Mouse (Mus musculus): ENCODE measurements around the gene Inpp5e. TPM values are rescaled to one million over a fixed set of nuclear protein-coding genes. Genes with fewer than 3 reads are reported as not detected.
"Not testable (repeated sequence)": the region's sequence is repeated elsewhere in the genome, so short reads cannot be mapped to it uniquely, and the experiment has no call there.

The Inpp5e gene
- total RNA-seq, 2 experiments from 2014 or later = 4.0 to 4.5 TPM

GRCm38 (mm10) chr2:26423086-26423485 lies 14.1 kb upstream of the Inpp5e start:
- ATAC-seq (replicated peaks; ENCODE audit: low FRiP score, poor library complexity, severe bottlenecking) = no peak

DNA sequence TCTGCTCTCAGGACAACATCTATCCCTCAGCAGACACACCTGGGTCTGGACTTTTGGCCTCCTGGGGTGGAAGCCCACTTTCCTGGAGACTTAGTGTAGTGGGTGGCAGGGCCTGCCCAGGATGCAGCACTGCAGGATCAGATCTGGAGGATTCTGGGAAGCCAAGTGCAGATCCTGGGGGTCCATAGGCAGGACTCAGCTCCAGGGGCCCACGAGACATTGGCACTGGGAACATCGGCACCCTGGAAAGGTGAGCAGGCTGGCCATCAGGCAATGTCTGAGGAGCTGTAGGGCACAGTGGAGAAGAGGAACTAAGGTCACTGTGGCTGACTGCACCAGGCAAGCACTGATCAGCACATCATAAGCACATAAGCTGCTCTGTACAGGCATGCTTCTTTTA lies 13.0 kb upstream of the Inpp5e start:
- no peak for ATAC-seq (replicated peaks; ENCODE audit: low FRiP score, poor library complexity, severe bottlenecking)

DNA sequence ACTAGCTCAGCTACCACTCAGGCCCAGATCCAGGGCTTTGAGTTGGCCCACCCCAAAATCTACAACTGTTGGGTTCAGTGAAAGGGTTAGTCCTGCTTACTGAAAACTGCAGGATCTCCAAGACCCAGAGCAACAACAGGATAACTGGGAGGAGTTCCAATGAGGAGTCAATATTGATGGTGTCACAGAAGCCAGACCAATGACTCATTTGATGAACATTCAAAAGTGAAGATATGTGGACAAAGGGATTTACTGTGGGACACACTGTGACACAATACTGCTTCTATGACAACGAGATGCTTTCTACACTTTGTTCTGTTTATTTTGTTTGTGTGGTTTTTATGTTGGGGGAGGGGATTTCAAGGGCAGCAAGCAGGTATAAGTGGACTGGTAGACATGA lies 9.1 kb upstream of the Inpp5e start:
- ATAC-seq (replicated peaks; ENCODE audit: low FRiP score, poor library complexity, severe bottlenecking) = no peak

GRCm38 (mm10) chr2:26417066-26417465 lies 8.1 kb upstream of the Inpp5e start:
- ATAC-seq (replicated peaks; ENCODE audit: low FRiP score, poor library complexity, severe bottlenecking) = no peak

- no peak for ATAC-seq (replicated peaks; ENCODE audit: low FRiP score, poor library complexity, severe bottlenecking)
These were observed 2.0 kb upstream of the Inpp5e start for GRCm38 (mm10) chr2:26410931-26411411.

DNA sequence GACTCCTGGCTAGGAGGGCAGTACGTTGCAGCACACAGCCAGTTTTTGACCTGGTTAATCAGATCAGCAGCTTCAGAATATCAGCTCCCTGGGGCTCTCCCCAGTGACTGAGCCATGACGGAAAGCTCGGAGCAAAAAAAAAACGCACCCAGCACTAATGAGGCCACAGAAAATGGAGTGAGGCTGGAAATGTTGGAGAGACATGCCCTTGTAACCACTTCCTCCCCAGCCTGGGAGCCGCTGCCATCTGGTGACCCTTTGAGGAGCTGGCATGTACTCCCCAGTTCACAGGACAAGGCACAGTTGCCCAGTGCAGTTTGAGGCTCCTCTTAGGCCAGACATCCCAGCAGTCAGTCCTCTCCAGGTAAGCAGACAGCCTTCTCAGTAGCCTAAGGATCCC lies 1.1 kb upstream of the Inpp5e start:
- no peak for ATAC-seq (replicated peaks; ENCODE audit: low FRiP score, poor library complexity, severe bottlenecking)

DNA sequence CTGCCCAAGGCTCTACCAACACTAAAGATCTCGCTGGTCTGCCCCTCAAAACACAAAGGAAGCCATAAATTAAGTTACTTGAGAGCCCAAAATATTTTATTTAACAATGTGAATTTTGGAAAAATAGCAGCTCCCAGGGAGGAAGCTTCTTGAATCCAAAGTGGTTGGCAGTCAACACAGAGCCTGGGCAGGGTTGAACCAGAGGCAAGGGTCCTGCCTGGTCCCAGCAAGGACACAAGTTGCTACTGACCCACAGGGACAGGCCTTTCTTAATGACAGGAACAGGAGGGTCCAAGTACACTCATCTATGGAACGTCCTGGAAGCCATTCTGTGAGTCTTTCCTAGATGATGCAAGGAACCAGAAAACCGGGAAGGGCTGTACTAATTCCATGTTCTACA lies 359 bp upstream of the Inpp5e start:
- peak; percentile 12; the same call in 1 of the 2 replicates for ATAC-seq (replicated peaks; ENCODE audit: low FRiP score, poor library complexity, severe bottlenecking)

DNA sequence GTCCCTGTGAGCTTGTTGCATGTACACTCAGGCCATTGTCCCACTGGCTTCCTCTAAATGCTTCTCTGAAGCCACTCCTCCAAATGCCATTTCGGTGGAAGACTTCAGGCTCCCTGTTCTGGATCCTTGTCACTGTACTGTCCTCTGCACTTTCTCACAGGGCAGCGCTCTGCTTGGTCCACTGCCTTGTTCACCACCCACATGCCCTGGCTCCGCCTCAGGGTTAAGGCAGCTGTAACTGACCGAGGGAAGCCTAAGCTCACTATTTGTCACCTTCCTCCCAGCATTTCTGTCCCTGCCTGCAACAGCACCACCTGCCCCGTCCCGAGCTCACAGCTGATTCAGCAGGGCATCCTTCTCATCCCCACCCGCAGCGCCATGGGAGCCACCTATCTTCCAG lies 5.7 kb downstream of the Inpp5e start:
- no peak for ATAC-seq (replicated peaks; ENCODE audit: low FRiP score, poor library complexity, severe bottlenecking)

- ATAC-seq (replicated peaks; ENCODE audit: low FRiP score, poor library complexity, severe bottlenecking) = no peak
These were observed 6.7 kb downstream of the Inpp5e start for GRCm38 (mm10) chr2:26402265-26402664.

DNA sequence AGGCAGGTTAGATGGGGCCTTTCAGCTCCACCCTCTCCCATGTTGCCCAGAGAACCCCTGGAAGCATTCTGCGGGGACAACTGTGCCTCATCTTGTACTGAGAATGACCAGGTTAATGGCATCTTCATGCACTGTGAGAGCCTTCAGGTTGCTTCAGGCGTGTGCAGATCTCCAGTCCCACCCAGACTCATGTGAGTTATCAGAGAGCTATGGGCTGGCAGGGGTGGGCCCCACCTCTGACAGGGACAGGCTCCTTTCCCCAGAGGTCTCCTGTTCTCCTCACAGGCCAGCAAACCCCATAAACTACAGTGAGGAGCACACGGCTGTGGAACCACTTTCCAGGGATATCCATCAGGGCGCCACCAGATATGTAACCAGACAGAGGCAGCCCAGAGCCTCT lies 8.0 kb downstream of the Inpp5e start:
- no peak for ATAC-seq (replicated peaks; ENCODE audit: low FRiP score, poor library complexity, severe bottlenecking)

DNA sequence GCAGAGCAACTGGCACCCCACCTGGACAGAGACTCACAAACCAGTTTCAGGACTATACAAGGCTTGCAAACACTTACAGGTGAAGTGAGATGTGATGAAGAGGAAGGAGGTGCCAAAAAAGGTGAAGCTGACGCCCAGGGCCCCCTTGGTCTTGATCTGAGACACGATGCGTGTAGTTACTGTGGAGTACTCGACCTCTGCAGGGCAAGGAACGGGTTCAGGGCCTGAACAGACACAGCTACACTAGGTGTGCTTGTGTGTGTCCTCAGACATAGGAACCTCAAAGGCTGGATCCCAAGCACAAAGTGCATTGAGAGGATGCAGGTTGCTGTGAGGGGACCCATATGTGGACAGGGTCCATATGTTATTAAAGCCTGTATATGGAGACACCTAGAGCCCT lies 8.7 kb downstream of the Inpp5e start:
- ATAC-seq (replicated peaks; ENCODE audit: low FRiP score, poor library complexity, severe bottlenecking) = no peak

- no peak for ATAC-seq (replicated peaks; ENCODE audit: low FRiP score, poor library complexity, severe bottlenecking)
These were observed 9.4 kb downstream of the Inpp5e start for GRCm38 (mm10) chr2:26399647-26400046.

- ATAC-seq (replicated peaks; ENCODE audit: low FRiP score, poor library complexity, severe bottlenecking) = no peak
These were observed 10.0 kb downstream of the Inpp5e start for GRCm38 (mm10) chr2:26398978-26399377.

DNA sequence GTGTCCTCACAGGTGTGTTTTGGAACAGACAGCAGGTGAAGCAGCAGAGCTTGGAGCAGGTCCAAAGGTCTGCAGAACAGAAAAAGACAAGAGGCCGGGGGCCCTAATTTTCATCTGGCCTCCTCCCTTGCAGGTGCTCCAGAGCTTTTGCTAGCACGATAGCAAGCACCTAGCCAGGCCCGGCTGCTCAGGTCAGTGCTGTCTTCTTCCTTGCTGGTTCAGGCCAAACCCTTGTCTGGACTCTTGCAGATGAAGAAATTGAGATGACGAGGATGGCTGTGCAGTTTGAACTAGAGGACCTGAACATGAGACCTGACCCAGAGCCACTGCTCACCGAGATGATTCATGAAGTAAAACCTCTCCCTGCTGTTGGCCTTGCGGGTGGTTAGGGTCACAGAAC lies 17.4 kb downstream of the Inpp5e start:
- ATAC-seq (replicated peaks; ENCODE audit: low FRiP score, poor library complexity, severe bottlenecking) = no peak

GRCm38 (mm10) chr2:26390954-26391353 lies 18.0 kb downstream of the Inpp5e start:
- no peak for ATAC-seq (replicated peaks; ENCODE audit: low FRiP score, poor library complexity, severe bottlenecking)

DNA sequence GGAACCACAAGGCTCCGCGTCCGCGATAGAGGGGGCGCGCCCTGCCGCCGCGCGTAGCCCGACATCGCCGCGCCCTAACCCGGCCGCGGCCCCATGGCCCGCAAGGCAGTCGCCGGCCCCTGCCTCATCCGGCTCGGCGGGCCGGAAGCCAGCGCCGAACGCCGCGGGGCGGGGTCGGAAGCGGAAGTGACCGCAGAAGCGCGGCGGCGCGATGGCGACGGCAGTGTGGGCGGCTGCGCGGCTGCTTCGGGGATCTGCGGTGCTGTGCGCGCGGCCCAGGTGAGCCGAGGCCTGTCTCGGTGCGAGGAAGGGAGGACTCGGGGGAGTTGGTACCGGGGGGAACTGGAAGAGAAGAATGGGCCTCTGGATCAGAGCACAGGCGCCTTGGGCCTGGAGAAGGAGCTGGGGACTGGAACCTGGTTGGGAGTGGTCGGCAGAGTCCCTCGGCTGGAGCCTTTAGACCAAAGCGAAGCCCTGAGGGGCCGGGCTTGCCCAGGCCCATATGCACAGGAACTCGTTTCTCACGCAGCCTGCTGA lies 19.8 kb downstream of the Inpp5e start, which contains the start of the genes Entr1 and Pmpca:
Gene Entr1 (minus strand): TSS at position 163 of the 537 bp plus-strand sequence.
Gene Pmpca (plus strand): TSS at position 186 of the 537 bp plus-strand sequence.
- peak; percentile 89 for ATAC-seq (replicated peaks; ENCODE audit: low FRiP score, poor library complexity, severe bottlenecking)

GRCm38 (mm10) chr2:26388682-26389153 lies 20.3 kb downstream of the Inpp5e start:
- ATAC-seq (replicated peaks; ENCODE audit: low FRiP score, poor library complexity, severe bottlenecking) = 0 out of 2 replicates have a peak, but pooled peaks have one; percentile 28

DNA sequence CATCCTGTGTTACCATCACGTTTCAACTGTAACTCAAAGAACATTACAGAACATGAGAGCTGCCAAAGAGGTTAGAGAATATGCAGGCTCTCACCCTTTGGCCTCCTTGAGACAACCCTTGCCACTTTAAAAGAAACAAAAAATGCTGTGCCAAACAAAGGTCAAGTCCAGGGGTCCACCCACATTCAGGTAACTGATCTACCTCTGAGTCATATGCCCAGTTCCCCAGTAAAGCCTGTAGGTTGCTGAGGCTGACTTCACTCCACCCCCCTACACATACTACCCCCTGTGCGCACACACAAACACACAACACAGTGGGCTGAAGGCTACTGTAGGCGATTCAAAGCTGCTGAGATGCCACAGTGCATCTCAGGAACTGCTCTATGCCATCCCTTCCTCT lies 21.3 kb downstream of the Inpp5e start:
- ATAC-seq (replicated peaks; ENCODE audit: low FRiP score, poor library complexity, severe bottlenecking) = no peak

GRCm38 (mm10) chr2:26380871-26381270 lies 28.1 kb downstream of the Inpp5e start:
- ATAC-seq (replicated peaks; ENCODE audit: low FRiP score, poor library complexity, severe bottlenecking) = not testable (repeated sequence)

DNA sequence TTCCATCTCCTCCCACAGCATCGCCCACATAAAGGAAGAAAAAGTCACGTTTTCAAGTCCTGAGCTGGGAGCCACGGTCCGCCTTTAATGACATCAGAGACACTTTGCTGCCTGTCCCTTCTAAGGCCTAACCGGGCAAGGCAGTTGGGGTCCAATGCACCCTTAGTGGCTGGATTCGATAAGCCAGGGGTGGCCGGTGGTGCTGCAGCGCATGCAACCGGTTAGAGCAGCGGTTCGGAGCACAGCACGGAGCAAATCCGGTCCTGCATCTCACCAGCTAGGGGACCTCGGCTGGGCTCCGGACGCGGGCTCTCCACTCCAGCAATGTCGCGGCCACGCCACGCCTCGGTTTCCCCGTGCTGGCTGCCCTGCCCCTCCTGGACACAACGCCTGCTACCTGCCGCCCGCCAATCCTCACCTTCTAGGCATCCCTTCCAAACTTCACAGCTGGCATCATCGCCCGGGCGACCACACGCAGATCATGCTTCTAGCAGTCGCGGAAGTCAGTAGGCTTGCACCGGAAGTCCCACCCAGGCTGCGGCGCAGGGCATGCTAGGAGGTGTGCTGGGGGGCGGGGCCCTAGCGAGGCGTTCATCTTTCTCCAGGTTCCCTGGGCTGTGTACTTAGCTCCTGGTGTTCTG lies 28.8 kb downstream of the Inpp5e start, which contains the start of gene Snapc4:
Gene Snapc4 (minus strand): TSS at position 523 of the 641 bp plus-strand sequence.
- ATAC-seq (replicated peaks; ENCODE audit: low FRiP score, poor library complexity, severe bottlenecking) = peak; percentile 98

DNA sequence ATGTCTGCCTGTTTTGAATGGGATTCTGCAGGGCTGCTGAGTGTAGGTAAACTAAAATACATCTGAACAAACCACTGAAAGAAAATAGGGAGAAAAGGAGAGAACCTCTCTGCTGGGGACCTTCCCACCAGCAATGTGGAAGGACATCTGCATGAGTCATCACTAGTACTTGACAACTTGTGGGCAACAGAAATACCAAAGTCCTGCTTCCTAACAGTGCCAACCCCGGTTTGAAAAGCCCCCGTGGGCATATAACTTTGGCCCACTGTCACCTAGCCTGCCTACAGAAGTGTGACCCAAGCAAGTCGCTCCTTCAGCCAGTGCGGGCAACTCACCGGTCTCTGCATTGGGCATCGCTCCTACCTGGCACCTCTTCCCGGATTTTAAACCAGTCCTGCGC lies 36.6 kb downstream of the Inpp5e start:
- no peak for ATAC-seq (replicated peaks; ENCODE audit: low FRiP score, poor library complexity, severe bottlenecking)

Measured in erythroblast, adult 5-6 weeks (primary cell).